Comparison of ENCODE assay signal across 8 mouse cellular contexts in the genomic region with DNA sequence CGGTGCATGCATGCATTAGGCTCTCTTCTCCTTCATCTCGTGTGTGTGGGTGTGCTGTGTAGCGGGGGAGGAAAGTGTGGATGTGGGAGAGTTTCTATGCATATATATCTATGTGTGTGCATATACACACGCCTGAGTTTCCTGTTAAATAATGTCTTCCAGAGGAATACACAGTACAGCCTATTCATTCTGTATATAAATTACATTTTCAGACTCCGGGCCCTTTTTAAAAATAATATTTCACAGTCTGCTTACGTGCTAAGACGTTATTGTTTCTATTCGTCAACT. TPM values are rescaled to one million over a fixed set of nuclear protein-coding genes. Genes with fewer than 3 reads are reported as not detected.
A peak's percentile ranks its signal among the peaks of the same experiment; 100 is the strongest.
DNase-seq lines count a peak whose midpoint lies in the region; ATAC-seq and TF ChIP-seq lines count a peak whose summit lies in the region.

No protein-coding gene starts in this region.

- peak overlapping the region; percentile 66 for H3K27ac ChIP-seq in kidney, embryonic 16.5 days (ENCODE audit: low read length)
- peak overlapping the region; percentile 22; the same call in 1 of the 2 replicates for H3K27ac ChIP-seq in cortical plate, adult 2 months (ENCODE audit: insufficient read depth, low read length)
- peak overlapping the region; percentile 81 for H3K27ac ChIP-seq in hindbrain, embryonic 16.5 days (ENCODE audit: low read depth, low read length)
- peak overlapping the region; percentile 82 for H3K27ac ChIP-seq in midbrain, embryonic 16.5 days (ENCODE audit: low read length)

- H3K9ac ChIP-seq in kidney, embryonic 16.5 days (replicated peaks; ENCODE audit: low read length): peak overlapping the region; percentile 93
- H3K9ac ChIP-seq in hindbrain, embryonic 16.5 days (ENCODE audit: low read depth, low read length): peak overlapping the region; percentile 89
- H3K9ac ChIP-seq in midbrain, embryonic 16.5 days (ENCODE audit: low read depth, low read length): peak overlapping the region; percentile 86

- peaks cover 12% of the 10 kb centered on the region for H3K4me1 ChIP-seq in kidney, embryonic 16.5 days (ENCODE audit: insufficient read depth, low read length)
- peaks cover 1% of the 10 kb centered on the region; the same call in 1 of the 2 replicates for H3K4me1 ChIP-seq in cortical plate, adult 2 months (ENCODE audit: control insufficient read depth, insufficient read depth, low read length)
- H3K4me1 ChIP-seq in hindbrain, embryonic 16.5 days (ENCODE audit: control insufficient read depth, insufficient read depth, low read depth, low read length): peaks cover 11% of the 10 kb centered on the region
- peaks cover 11% of the 10 kb centered on the region for H3K4me1 ChIP-seq in midbrain, embryonic 16.5 days (ENCODE audit: control insufficient read depth, insufficient read depth, low read length)

- peak overlapping the region; percentile 83 for H3K4me3 ChIP-seq in kidney, embryonic 16.5 days (ENCODE audit: low read length)
- H3K4me3 ChIP-seq in cortical plate, adult 2 months (ENCODE audit: insufficient read depth, low read length): peak overlapping the region; percentile 82
- H3K4me3 ChIP-seq in hindbrain, embryonic 16.5 days (ENCODE audit: low read length): peak overlapping the region; percentile 93
- peak overlapping the region; percentile 93 for H3K4me3 ChIP-seq in midbrain, embryonic 16.5 days (ENCODE audit: low read depth, low read length)

- no peak for TF ChIP-seq POLR2A in cortical plate, adult 2 months (IDR thresholded peaks at IDR 0.05; ENCODE audit: extremely low read depth, insufficient read depth, low read length)

- H3K4me2 ChIP-seq in kidney, embryonic 16.5 days (replicated peaks; ENCODE audit: low read depth, low read length): peak overlapping the region; percentile 63
- peak overlapping the region; percentile 92 for H3K4me2 ChIP-seq in hindbrain, embryonic 16.5 days (ENCODE audit: low read length)
- H3K4me2 ChIP-seq in midbrain, embryonic 16.5 days (ENCODE audit: low read length): peak overlapping the region; percentile 73

- no peaks in the 10 kb centered on the region for H3K27me3 ChIP-seq in kidney, embryonic 16.5 days (ENCODE audit: insufficient read depth, low read length)
- H3K27me3 ChIP-seq in hindbrain, embryonic 16.5 days (replicated peaks; ENCODE audit: control insufficient read depth, insufficient read depth, low read length): no peaks in the 10 kb centered on the region
- H3K27me3 ChIP-seq in midbrain, embryonic 16.5 days (ENCODE audit: control insufficient read depth, insufficient read depth, low read depth, low read length): no peaks in the 10 kb centered on the region

- 18% methylated on average over 8 of the region's 8 CpGs for WGBS in kidney, embryonic 16.5 days
- WGBS in hindbrain, embryonic 16.5 days: 20% methylated on average over 8 of the region's 8 CpGs
- WGBS in midbrain, embryonic 16.5 days: 21% methylated on average over 8 of the region's 8 CpGs

- no peaks in the 10 kb centered on the region for H3K9me3 ChIP-seq in kidney, embryonic 16.5 days (ENCODE audit: low read length)
- no peaks in the 10 kb centered on the region for H3K9me3 ChIP-seq in hindbrain, embryonic 16.5 days (ENCODE audit: control insufficient read depth, low read length)
- no peaks in the 10 kb centered on the region for H3K9me3 ChIP-seq in midbrain, embryonic 16.5 days (replicated peaks; ENCODE audit: control insufficient read depth, low read length, poor library complexity, severe bottlenecking)

- no peak for DNase-seq in kidney, adult 18-20 months
- no peak for DNase-seq in right cerebral cortex, postnatal 36 days (ENCODE audit: low spot score in 2 of 2)
- DNase-seq in spleen, adult 12 weeks (ENCODE audit: low spot score): no peak
- DNase-seq in cerebellum, adult 18-20 months: no peak

- ATAC-seq in kidney, embryonic 16.5 days (ENCODE audit: low FRiP score, low TSS enrichment): no peak
- peak; percentile 43 for ATAC-seq in hindbrain, embryonic 16.5 days
- no peak; the same call in 1 of the 2 replicates for ATAC-seq in midbrain, embryonic 16.5 days

- TF ChIP-seq CTCF in cortical plate, adult 2 months (IDR thresholded peaks at IDR 0.05; ENCODE audit: extremely low read depth, insufficient read depth, low read length): no peak

- peaks cover 20% of the 10 kb centered on the region for H3K36me3 ChIP-seq in kidney, embryonic 16.5 days (ENCODE audit: insufficient read depth, low read length)
- H3K36me3 ChIP-seq in hindbrain, embryonic 16.5 days (ENCODE audit: control insufficient read depth, insufficient read depth, low read length): peaks cover 15% of the 10 kb centered on the region
- peaks cover 5% of the 10 kb centered on the region; the same call in 1 of the 2 replicates for H3K36me3 ChIP-seq in midbrain, embryonic 16.5 days (ENCODE audit: control insufficient read depth, insufficient read depth, low read length)

RNA-seq across cellular contexts. Expression of a gene that starts 0.4 kb away (rescaled TPM):
- polyA plus RNA-seq in kidney, embryonic 16.5 days (2015; fragmentation: Nextera tagmentation; extraction: Ambion mirVana): 128 and 133 TPM in 2 replicates
- 124 and 126 TPM in 2 replicates for polyA plus RNA-seq in cortical plate, adult 2 months (2012; rRNA removed)
- polyA plus RNA-seq in hindbrain, embryonic 16.5 days (2015; fragmentation: Nextera tagmentation; extraction: Ambion mirVana): 165 and 167 TPM in 2 replicates
- polyA plus RNA-seq in midbrain, embryonic 16.5 days (2015; fragmentation: Nextera tagmentation; extraction: Ambion mirVana): 163 and 169 TPM in 2 replicates

RNA-seq across cellular contexts. Expression of a gene that starts 0.5 kb away (rescaled TPM):
- 15.3 and 19.2 TPM in 2 replicates for polyA plus RNA-seq in kidney, embryonic 16.5 days (2015; fragmentation: Nextera tagmentation; extraction: Ambion mirVana)
- polyA plus RNA-seq in cortical plate, adult 2 months (2012; rRNA removed): 1.6 and 2.1 TPM in 2 replicates
- 3.8 and 5.3 TPM in 2 replicates for polyA plus RNA-seq in hindbrain, embryonic 16.5 days (2015; fragmentation: Nextera tagmentation; extraction: Ambion mirVana)
- polyA plus RNA-seq in midbrain, embryonic 16.5 days (2015; fragmentation: Nextera tagmentation; extraction: Ambion mirVana): 4.0 and 5.5 TPM in 2 replicates

RNA-seq across cellular contexts. Expression of a gene that starts 26.0 kb away (rescaled TPM):
- polyA plus RNA-seq in kidney, embryonic 16.5 days (2015; fragmentation: Nextera tagmentation; extraction: Ambion mirVana): 150 and 157 TPM in 2 replicates
- polyA plus RNA-seq in cortical plate, adult 2 months (2012; rRNA removed): 3.3 and 3.7 TPM in 2 replicates
- 19.6 and 26.6 TPM in 2 replicates for polyA plus RNA-seq in hindbrain, embryonic 16.5 days (2015; fragmentation: Nextera tagmentation; extraction: Ambion mirVana)
- 11.9 and 15.1 TPM in 2 replicates for polyA plus RNA-seq in midbrain, embryonic 16.5 days (2015; fragmentation: Nextera tagmentation; extraction: Ambion mirVana)

RNA-seq across cellular contexts. Expression of a gene that starts 31.6 kb away (rescaled TPM):
- 713 and 761 TPM in 2 replicates for polyA plus RNA-seq in kidney, embryonic 16.5 days (2015; fragmentation: Nextera tagmentation; extraction: Ambion mirVana)
- 199 and 201 TPM in 2 replicates for polyA plus RNA-seq in cortical plate, adult 2 months (2012; rRNA removed)
- 694 and 758 TPM in 2 replicates for polyA plus RNA-seq in hindbrain, embryonic 16.5 days (2015; fragmentation: Nextera tagmentation; extraction: Ambion mirVana)
- polyA plus RNA-seq in midbrain, embryonic 16.5 days (2015; fragmentation: Nextera tagmentation; extraction: Ambion mirVana): 582 and 601 TPM in 2 replicates

RNA-seq across cellular contexts. Expression of a gene that starts 52.7 kb away (rescaled TPM):
- polyA plus RNA-seq in kidney, embryonic 16.5 days (2015; fragmentation: Nextera tagmentation; extraction: Ambion mirVana): 0.05 TPM in 1 of 2 replicates, not detected in the other
- 0.10 and 0.13 TPM in 2 replicates for polyA plus RNA-seq in cortical plate, adult 2 months (2012; rRNA removed)
- polyA plus RNA-seq in hindbrain, embryonic 16.5 days (2015; fragmentation: Nextera tagmentation; extraction: Ambion mirVana): 1.8 and 1.9 TPM in 2 replicates
- polyA plus RNA-seq in midbrain, embryonic 16.5 days (2015; fragmentation: Nextera tagmentation; extraction: Ambion mirVana): 1.7 and 2.2 TPM in 2 replicates

Comparison
In these comparisons a context has a peak if more than half of its experiments do, and no peak if none do; other contexts are left out.
1. H3K27ac ChIP-seq: peak in every context shown above with its lines; median percentile 82 in midbrain, embryonic 16.5 days; 81 in hindbrain, embryonic 16.5 days; 66 in kidney, embryonic 16.5 days; 22 in cortical plate, adult 2 months.